Mouse (Mus musculus) megakaryocyte, embryonic 14.5 days (primary cell): Measurements from ENCODE around the gene Eme2.

Experiments used
- FLI1 ChIP-seq: IDR thresholded peaks from 2 replicates; pipeline ENCODE4 v1.6.1; 2012; ENCODE audit warnings: low read length, inconsistent platforms, mixed read lengths
- GATA1 ChIP-seq: IDR thresholded peaks from 3 replicates; pipeline ENCODE4 v1.6.1; 2012; ENCODE audit warnings: mixed read lengths, low read length, inconsistent platforms, borderline replicate concordance

GRCm38 (mm10) chr17:24929506-24929905, 34.6 kb upstream of the Eme2 start:
- no peak for TF ChIP-seq GATA1
- TF ChIP-seq FLI1 = no peak
